Mouse (Mus musculus): ENCODE measurements around the gene Bphl.

DNA sequence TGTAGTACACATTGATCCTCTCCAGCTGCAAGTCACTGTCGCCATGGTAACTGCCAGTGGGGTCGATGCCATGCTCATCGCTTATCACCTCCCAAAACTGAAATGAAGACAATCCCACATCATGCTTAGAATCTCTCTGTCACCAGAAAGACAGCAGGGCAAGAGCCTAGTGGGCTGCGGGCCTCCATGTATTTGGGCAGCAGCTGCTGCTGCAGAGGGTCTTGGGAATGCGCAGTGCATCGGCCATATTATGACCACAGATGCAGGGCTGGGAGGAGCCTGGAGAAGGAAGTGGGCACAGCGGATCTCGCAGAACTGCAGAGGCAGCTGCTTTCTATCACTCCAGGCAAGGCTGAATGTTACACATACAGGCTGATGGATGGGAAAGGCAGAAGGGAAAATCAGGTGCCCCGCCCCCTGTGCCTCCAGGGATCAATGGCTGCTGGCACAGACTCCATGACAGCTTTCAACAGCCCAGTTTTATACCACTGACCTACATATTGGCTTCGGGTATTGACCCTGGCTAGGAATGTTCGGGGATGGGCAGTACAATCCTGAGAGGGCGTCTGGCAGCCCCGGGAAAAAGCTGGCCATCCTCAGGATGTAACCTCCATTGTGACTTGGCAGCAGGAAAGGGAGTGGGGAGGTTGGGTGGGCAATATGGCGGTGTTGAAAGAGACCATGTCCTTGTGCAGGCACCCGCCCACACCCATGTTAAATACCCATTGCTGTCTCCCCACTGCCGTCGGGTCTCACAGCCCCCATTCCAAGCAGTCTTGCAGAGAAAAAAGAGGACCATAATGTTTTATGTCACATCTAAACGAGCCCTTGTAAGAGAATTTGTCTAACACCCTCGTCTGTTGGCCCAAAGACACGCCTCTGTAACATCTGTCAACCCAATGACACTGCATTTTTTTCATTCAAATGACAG, 39.4 kb downstream of the Bphl start:
- TF ChIP-seq CTCF (IDR thresholded peaks at IDR 0.05; ENCODE audit: low read depth, low read length) (no peak), TAL1 (conservative IDR thresholded peaks at IDR 0.05; ENCODE audit: low read depth, low read length) (no peak), POLR2AphosphoS5 (IDR thresholded peaks at IDR 0.05; ENCODE audit: insufficient replicate concordance, low read depth, low read length) (no peak)
